Mouse (Mus musculus) cerebellum, adult 9-11 months (tissue): Measurements from ENCODE around the gene Ubap1.

Experiments
- DNase-seq: peaks from one replicate; pipeline ENCODE4 v3.0.0; 2022

Gene Ubap1

DNA sequence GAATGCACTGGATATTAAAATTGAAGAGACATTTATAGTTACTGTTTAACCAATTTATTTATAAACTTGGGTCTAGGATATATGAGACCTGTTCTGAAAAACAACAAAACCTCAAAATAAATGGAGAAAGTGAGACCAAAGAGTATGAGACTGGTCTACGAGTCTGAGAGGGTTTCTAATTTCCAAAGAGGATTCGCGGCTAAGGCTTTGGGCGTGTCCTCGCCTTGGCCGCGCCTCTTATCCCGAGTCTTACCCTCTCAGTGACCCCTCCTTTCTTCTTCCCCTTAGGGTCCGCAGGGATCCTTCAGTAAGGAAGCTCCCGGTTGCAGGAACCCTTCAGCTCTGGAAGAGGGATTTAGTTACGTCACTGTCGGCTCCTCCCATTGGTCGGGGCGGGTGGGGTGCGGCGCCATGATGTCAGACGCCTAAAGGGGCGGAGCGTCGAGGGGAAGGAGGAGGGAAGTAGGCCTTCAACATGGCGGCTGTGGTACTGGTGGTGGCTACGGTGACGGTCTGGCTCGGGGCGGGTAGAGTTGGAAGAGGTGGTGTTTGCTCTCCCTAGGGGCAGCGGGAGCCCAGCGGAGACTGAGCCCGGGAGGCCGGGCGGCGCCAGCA is at the start of gene Ubap1:
Ubap1 (plus strand) TSS at position 413 of the 615 bp plus-strand sequence.
- DNase-seq, result peak; percentile 95

DNA sequence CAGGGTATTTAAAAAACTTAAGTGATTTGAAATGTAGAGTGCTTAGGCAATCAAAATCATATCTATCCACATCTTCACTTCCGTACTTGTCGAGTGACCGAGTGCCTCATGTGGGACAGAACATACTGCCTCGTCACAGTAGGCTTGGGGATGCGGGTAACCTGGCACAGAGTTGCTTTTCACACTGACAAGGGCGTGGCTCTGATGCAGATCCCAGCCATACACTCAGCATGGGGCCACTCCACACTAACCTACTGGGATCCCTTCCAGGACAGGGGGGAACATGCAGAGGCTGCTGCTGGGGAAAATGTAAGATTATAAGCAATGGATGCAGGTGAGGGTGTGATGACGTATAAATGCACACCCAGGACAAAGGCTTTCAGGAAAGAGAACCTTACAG is 45.1 kb upstream of the Ubap1 start:
- DNase-seq, result peak; percentile 33

DNA sequence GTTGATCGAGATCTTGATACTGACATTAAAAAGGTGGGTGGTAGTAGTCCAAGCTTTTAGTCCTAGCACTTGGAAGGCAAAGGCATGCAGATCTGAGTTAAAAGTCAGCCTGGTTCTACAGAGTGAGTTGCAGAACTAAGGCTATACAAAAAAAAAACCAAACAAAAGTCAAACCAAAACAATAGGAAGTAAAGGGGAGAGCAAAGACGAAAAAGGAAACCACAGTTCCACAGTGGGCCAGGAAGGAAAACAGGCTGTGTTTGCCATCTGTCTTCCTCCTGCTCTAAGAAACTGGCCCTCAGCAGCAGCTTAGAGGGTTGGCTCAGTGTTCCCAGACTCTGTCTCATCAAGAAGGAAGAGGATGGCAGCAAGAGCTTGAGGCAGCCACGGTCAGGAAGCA is 44.5 kb upstream of the Ubap1 start:
- DNase-seq, result peak; percentile 18

DNA sequence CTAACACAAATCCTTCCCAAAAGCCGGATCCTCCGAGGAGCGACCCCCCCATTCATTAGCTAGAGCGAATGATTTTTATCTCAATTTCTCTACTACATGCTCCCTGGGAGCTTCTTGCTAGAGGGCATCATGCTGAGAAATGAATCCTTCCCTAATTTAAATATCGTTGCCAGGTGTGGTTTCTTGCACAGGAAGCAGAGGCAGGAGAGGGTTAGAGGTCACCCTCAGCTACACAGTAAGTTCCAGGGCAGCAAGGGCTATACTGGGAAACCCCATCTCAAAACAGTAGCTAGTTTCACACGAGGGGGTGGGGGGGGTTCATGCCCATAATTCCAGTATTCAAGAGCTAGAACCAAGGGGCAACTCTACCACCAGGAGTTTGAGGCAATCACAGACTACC is 41.4 kb upstream of the Ubap1 start:
- no peak for DNase-seq

DNA sequence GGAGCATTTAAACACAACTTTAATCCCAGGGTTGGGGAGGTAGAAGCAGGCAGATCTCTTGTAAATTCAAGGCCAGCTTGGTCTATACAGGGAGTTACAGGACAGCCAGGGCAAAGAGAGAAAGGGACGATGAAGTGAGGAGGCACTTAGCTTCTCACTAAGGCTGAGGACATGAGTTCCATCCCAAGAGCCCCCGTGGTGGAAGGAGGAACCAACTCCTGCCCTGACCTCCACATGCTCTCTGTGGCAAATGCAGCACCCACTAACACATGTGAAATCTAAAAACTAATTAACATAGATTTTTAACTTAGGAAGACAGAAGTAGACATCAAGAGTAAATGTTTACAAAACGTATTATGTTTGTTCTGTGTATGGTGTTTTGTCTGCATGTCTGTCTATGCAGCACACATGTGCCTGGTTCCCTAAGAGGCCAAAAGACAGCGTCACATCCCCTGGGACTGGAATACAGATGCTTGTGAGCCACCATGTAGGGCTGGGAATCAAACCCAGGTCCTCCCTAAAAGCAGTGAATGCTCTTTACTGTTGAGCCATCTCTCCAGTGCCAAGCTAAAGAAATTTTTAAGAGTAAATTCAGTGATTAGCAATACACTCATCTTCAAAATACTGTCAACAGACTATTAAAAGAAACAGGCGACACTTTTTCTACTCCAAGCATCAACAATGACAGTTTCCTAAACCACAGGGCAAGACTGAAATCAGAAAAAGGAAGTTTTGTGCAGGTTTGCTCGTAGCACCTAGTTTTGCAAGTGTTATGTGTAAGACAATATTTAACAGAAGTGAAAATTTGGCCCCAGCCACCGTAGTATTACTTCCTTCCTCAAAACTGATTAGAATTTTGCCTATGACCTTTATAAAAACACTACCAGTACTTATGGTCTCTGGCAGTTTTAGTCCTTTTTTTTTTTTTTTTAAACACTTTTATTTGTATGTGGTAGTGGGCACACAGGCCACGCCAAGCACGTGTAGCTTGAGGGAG is 37.9 kb upstream of the Ubap1 start:
- no peak for DNase-seq

DNA sequence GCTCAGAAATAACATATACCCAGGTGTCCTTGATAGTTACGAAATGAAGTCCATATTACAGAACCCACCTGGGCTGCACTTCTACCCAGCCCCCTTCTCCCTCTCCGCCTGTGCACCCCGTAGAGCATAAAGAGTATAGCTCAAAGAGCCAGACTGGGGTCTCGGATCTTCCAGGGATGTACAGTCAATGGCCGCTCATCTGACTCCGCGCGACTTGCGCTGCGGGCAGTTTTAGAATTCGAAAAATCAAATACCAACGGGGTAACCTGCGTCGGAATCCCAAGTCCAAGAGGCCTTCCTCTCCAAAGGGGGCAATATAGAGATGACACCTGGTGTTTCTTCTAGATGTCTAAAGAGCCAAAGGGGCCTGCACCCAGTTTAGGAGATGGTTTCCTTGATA is 35.1 kb upstream of the Ubap1 start:
- DNase-seq, result no peak

DNA sequence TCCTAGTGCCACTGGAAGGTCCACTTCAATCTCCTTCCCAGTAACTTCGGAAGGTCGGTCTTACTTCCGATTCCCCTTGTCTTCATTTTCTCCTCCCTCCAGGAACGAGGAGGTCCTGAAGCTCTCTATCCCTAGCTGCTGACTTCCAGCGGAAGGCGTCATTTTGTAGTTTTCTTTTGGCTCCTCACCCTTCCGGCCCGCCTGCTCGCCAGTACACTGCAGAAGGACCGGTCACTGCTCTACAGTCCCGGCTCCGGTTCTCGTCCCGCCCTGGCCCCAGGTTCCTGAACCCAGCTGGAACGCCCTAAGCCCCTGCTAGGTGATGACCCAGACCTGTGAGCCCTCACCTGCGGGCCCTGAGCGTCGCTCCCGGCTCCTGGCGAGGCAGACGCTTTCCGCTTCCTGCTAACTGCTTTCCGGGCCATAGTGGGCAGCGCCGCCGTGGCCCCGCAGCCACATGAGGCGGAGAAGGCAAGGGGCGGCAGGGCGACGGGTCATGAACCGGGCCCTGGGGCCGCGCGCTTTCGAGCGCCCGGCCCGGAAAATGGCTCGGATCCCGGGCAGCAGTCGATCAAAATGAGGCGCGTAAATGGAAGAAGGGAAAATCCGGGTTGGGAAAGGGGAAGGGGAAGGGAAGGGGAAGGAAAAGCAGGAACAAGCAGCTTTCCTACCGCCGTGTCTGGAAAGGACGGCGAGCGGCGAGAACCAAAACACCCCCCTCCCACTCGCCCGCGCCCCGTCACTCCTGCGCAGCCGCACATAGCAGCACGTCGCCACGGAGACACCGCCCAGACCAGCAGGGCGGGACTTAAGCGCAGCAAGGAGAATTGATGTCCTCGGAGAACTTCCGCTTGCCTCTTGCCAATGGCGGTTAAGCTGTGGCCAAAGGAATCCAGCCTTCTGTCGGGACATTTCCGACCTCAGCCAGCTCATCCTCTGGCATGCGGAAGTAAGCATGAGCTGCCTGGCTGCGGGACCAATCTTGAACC is 34.4 kb upstream of the Ubap1 start, which contains the start of gene Dcaf12:
Dcaf12 (minus strand) TSS at position 749 of the 989 bp plus-strand sequence.
- DNase-seq, result peak; percentile 97

DNA sequence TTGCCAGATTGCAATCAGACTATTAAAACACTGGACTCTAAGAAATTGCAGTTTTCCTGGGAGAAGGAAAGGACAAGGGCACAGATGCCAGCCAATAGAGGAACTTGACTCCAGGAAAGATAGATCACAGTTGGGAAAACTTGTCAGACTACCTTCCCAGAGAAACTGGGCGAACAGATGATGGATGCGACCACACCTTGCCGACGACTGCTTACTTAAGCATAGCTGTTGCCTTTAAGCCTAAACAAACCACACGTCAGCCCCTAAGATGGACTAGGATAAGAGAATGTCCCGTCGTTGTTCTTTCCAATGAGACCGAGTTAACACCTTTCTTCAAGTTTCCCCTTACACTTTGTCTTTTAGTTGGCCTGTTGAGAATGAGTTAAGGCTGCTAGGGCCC is 33.6 kb upstream of the Ubap1 start:
- no peak for DNase-seq

DNA sequence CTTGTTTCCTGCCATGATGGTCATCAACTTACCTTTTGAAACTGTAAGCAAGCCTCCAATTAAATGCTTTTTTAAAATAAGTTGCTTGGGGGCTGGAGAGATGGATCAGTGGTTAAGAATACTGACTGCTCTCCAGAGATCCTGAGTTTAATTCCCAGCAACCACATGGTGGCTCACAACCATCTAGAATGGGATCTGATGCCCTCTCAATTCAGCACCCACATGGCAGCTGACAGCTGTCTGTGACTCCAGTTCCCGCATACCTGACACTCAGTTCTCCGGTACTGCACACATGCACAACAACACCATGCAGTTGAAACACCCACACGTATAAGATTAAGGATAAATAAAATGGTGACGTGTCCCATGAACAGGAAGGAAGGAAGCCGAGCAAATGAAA is 30.5 kb upstream of the Ubap1 start:
- no peak for DNase-seq

DNA sequence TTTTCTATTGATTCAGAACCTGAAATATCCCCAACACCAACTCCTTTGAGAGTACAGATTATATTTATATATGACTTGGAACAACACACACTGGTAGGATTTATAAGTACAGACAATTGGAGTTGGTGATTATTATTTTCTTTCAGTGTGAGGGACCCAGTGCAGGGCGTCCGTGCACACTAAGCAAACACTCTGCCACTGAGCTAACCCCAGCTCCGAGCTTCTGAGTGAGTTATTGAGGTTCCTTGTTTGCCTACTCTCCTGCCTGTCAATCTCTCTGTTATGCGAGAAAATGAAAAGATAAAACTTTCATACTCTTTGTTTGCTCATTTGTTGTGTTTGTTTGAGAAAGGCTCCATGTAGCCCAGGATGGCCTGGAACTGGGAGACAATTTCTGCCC is 27.8 kb upstream of the Ubap1 start:
- no peak for DNase-seq

DNA sequence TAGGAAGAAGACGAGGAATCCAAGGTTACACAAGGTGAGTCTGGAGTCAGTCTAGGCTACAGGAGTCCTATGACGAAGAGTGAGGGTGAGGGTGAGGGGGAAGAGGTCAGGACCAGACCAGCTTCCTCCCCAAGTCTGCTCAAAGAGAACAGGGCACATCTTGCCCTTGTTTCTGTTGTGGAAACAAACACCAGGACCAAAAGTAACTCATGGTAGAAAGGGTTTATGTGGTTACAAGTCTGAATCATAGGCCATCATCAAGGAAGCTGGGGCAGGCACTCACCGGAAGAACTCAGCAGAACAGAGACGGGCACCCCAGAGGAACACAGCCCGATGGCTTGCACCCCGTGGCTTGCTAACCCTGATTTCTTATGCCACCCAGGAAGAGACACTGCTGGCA is 21.9 kb upstream of the Ubap1 start:
- no peak for DNase-seq

DNA sequence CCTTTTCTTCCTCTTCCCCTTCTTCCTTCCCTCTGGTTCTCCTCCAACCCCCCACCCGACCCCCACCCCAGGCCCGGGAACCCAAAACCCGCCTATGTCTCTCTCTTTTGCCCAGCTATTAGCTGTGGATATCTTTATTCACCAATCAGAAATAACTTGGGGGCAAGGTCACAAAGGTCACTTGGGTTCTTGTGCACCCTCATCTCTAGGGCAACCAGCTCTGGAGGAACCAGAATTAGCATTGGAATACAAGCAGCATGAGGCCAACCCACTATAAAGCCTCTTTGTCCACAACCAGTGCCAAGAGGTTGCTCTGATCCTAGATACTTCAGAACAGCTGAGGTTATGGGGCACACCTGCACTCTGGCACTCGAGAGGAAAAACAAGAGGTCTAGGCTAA is 19.3 kb upstream of the Ubap1 start:
- DNase-seq, result no peak

DNA sequence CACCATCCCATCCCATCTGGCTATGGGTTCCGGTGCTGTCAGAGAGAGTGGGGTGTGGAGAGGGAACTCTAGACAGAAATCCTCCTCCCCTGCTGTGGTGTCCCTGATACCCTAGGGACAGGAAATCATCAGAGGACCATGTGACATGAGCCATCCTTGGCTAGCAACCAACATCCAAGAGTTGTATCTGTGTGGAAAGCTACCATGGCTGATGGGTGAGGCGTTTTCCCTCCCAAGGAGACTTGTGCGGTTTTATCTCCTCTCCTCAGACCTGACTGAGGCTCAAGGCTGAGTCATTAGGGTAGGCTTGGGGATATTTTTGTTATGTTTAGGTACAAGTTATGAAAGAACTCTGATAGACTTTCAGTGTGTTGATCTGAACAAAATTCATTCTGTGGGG is 17.7 kb upstream of the Ubap1 start:
- DNase-seq, result no peak

DNA sequence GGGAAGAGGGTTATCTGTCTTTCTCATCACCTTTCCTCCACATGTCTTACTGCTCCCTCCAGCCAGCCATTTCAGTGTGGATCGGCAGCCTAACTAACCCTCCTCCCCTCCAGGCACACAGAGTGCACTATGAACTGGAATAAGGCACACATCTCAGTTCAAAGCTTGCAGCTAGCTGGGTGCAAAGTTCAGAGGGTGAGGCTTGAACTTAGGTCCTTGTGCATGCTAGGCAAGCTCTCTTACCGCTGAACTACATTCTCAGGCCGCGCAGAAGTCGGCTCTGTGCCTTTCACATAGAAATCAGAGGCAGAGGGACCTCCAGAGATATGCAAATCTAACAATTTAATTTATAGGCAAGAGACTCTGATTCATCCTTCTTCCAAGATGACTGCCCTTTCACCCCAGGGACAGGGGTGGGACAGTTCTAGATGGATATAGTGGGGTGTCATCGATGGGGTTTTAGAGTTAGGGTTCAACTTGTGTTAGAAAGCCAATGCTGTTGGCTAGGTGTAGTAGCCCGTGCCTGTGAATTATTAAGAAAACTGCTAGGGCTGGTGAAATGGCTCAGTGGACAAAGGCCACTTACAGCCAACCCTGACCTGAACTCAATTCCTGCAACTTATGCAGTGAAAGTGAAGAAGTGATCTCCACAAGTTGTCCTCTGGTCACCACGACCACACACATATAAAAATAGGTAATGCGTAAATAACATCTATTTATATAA is 16.9 kb upstream of the Ubap1 start:
- DNase-seq, result no peak

DNA sequence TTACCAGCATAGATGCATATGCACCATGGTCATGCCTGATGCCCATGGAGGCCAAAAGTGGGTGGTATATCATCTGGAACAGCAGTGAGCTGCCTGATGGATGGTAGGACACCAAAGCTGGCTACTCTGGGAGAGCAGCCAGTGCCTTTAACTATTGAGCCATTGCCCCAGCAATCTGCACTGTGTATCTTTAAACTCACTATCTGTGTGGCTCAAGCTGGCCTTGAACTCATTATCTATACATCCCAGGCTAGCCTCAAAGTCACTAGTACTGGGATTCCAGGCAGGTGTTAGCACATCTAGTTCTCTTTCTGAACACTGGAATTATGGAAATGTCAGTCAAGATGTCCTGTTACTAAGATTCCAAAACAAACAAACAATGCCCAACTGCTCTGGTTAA is 12.2 kb upstream of the Ubap1 start:
- no peak for DNase-seq

DNA sequence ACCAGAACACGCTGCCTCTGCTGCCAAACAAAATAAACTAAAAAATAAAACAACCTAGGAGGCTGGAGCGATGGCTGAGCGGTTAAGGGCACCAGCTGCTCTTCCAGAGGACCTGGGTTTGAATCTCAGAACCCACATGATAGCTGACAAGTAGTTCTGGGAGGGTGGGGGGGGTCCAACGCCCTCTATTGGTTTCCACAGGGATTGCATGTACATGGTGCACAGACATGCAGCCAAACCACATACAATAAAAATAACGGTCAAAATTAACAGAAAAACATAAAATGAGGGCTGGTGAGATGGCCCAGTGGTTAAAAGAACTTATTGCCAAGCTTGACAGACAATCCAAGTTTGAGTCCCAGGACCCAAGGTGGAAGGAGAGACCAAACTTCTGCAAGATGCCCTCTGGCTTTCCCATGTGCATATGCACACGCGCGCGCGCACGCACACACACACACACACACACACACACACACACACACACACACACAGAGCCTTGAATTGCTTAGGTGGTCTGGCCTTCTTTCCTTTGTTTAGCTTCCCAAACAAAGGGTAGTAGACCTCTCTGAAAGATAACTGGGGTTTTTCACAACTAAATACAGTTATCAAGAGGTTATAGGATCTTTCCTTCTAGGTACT is 7.8 kb upstream of the Ubap1 start:
- no peak for DNase-seq

DNA sequence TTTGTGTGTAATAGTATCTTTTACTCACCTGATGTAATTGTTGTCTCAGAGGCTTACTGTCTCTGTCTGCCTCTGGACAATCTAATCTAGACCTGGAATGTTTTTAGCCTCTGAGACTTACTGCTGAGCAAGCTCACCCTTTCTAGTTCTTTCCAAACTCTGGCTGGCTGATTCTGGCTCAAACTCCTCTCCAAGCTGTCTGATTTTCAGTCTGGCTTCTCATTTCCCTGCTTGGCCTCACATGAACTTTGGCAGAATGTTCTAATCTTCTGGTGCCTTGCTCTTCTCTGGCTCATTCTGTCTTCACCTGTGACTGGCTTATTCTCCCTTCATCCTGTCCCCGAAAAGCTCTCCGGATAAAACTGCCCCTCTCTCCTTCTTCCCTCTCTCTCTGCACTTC is 2.8 kb upstream of the Ubap1 start:
- DNase-seq, result no peak

DNA sequence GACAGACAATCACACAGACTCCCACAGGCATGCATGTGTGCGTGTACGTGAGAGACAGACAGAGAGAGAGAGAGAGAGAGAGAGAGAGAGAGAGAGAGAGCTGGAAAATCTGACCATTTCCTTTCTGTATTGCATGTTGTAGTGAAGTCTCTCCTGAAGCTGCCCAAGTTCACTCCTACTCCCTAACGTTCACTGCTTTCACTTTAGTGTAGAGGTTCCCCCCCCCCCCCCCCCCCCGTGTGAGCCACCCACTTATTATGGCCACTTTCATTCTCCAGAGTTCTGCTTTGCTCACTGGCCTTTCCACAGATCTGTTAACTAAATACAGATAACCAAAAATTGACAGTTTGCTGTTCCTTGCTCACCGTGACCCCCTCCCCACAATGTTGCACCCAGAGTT is 957 bp upstream of the Ubap1 start:
- DNase-seq, result peak; percentile 15

DNA sequence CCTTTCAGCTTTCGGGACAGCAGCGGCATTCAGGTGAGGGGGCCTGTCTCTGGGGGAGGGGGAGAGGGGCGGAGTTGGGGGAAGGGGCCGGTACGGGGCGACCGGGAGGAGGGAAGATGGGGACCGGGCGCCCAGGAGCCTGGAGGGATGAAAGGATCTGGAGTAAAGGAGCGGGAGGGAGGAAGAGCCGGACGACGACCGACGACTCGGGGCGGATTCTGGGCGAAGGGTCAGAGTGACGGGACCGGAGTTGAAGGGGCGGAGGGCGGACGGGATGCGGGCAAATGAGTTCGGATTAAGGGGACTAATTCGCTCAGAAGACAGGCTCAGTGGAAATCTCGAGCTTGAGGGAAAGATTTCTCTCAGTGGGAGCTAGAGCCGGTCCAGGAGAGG is 399 bp downstream of the Ubap1 start:
- DNase-seq, result no peak

DNA sequence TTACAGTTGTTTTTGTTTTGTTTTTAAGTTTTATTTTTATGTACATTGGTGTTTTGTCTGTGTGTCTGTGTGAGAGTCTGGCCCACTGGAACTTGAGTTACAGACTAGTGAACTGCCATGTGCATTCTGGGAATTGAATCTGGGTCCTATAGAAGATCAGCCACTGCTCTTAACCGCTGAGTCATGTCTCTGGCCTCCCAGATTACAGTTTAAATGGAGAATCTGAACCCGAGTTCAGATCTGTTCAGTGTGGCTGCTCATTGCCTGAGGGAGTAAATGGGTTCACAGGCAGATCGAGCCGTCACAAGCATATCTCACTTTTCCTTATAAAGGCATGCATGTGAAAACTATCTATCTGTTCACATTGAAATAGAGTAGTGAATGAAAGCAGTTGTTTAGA is 4.0 kb downstream of the Ubap1 start:
- DNase-seq, result no peak

DNA sequence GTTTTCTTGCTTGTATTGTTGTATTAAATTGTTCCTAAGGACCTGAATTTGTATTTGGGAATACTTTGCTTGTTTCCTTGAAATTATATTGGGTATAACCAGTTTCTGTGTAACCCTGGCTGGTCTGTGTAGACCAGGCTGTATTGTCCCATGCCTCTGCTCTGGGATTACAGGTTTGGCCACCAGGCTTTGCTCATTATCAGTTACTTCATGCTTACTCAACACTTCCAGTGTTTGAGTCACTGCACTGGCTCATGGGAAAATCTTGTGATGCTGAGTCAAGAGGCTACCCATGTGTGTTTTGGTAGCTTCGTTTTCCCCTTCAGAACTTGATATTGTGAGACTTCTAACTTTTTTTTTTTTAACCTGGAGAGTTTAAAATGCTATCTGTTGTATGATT is 4.5 kb downstream of the Ubap1 start:
- DNase-seq, result no peak

DNA sequence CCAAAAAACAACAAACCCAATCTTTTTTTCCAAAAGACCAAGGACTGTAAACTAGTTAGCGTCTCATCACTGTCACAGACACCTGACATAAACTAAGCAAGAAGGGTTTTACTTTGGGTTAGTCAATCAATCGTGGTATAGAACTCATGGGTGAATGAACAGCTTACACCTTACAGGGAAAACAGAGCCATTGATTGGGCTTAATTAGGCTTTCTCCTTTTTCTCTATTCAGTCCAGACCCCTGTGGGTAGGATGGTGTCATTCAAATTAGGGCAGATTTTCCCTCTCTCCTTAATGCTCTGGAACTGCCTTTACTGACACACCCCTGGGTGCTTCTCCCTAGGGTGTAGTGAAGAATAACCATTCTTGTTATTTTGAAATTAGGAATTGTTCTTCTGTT is 8.4 kb downstream of the Ubap1 start:
- DNase-seq, result no peak
